Mouse (Mus musculus) brain, adult 2 months (tissue): ENCODE measurements around the gene Zfp672.

ENCODE experiments used
- DNase-seq: peaks from one replicate; pipeline ENCODE4 v3.0.0; 2011; ENCODE audit warnings: low read depth, low spot score

Zfp672 gene

DNA sequence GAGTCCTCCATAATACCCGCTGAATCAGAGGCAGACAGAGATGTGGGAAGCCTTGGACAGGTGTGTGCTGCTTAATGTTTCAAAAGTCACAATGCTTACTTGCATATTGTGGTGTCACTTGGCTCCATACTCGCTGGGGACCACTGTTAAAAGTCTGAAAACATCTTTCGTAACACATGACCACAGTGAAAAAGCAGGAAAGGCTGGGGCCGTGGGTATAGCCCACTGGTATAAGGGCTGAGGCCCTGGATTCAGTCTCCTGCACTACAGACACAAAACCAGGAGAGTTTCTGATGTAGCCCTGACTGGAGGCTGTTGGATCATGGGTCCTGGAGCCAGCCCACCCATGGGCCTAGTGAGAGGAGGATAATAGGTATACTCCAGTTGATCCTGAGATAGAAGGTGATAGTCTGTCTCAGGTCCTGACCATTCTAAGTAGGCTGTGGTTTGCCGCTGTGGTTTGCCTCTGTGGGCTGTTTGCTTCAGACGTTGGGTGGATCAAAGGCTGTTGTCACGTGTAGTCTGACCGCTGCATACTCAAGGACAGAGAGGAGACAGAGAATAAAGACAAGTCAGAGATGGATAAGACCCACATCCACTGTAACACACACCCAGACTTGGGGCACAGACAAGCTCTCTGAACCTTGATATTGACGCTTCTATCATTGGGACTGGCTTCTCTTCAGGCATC, 40.0 kb downstream of the Zfp672 start:
- DNase-seq: no peak

- no peak for DNase-seq
Measured at GRCm38 (mm10) chr11:58282518-58282917, 47.6 kb downstream of the Zfp672 start.

- DNase-seq: no peak
Measured at GRCm38 (mm10) chr11:58281970-58282496, 48.1 kb downstream of the Zfp672 start.

DNA sequence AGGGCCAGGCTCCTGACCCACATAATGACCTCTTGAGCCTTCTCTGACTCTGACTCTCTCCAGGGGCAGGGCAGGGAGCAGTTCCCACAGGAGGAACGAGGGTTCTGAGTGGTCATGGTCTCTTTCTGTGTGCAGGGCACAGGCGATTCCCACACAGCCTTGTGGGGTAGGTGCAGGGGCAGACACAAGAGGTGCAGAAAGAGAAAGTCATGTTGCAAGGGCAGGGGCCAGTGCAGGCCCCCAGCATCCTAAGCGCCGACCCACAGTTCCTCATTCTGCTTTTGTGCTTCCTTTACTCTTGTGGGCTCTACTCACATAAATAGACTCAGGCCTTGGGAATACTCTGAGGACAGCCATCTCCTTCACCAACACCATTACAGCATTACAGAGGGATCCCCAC, 54.4 kb downstream of the Zfp672 start:
- no peak for DNase-seq

DNA sequence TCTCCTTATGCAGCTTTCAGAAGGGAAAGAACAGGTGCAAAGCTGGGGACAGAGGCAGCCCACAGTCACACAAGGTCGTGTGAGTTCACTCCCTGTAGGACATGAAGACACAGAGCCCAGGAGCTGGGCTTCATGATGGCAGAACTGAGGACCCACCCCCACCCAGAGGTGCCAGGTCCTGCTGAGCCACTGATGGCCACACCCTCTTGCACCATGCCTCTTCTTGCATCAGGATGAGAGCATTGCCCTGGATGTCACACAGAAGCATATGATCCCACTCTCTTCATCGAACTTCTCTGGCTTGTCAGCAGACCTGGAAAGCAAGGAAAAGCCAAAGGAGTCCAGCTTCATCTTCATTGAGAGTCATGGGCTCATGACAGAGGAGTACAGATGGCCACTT, 55.6 kb downstream of the Zfp672 start, which contains the start of gene 4930438A08Rik:
4930438A08Rik (plus strand) TSS at position 228 of the 400 bp plus-strand sequence.
- no peak for DNase-seq

GRCm38 (mm10) chr11:58268285-58268684, 61.9 kb downstream of the Zfp672 start:
- no peak for DNase-seq
